ENCODE assay signal across 8 mouse cellular contexts in genomic region chr17:27856798-27857648, GRCm38 (mm10). TPM values are rescaled to one million over a fixed set of nuclear protein-coding genes. Genes with fewer than 3 reads are reported as not detected.
DNase-seq lines count a peak whose midpoint lies in the region; ATAC-seq and TF ChIP-seq lines count a peak whose summit lies in the region.

No protein-coding gene starts in this region.

- no peaks in the 10 kb centered on the region for H3K27me3 ChIP-seq in C2C12 (ENCODE audit: control insufficient read depth, insufficient read depth, insufficient read length)
- no peaks in the 10 kb centered on the region for H3K27me3 ChIP-seq in embryonic facial prominence, embryonic 15.5 days
- H3K27me3 ChIP-seq in heart, embryonic 11.5 days (ENCODE audit: control insufficient read depth, insufficient read depth, low read length): no peaks in the 10 kb centered on the region
- H3K27me3 ChIP-seq in kidney, embryonic 14.5 days (ENCODE audit: control insufficient read depth, insufficient read depth, low read length): no peaks in the 10 kb centered on the region
- no peaks in the 10 kb centered on the region for H3K27me3 ChIP-seq in liver, embryonic 15.5 days
- no peaks in the 10 kb centered on the region for H3K27me3 ChIP-seq in stomach, postnatal 0 days (ENCODE audit: control insufficient read depth, insufficient read depth, low read length)

- peak overlapping the region; percentile 86 for H3K27ac ChIP-seq in embryonic facial prominence, embryonic 15.5 days (replicated peaks)
- H3K27ac ChIP-seq in heart, embryonic 11.5 days (ENCODE audit: low read depth, low read length): peak overlapping the region; percentile 85
- peak overlapping the region; percentile 81 for H3K27ac ChIP-seq in kidney, embryonic 14.5 days (ENCODE audit: low read depth, low read length)
- H3K27ac ChIP-seq in liver, embryonic 15.5 days (replicated peaks): peak overlapping the region; percentile 88
- peak overlapping the region; percentile 88 for H3K27ac ChIP-seq in stomach, postnatal 0 days (replicated peaks)

- peak overlapping the region; percentile 78 for H3K4me2 ChIP-seq in embryonic facial prominence, embryonic 15.5 days (replicated peaks)
- peak overlapping the region; percentile 79 for H3K4me2 ChIP-seq in heart, embryonic 11.5 days
- peak overlapping the region; percentile 69 for H3K4me2 ChIP-seq in kidney, embryonic 14.5 days (replicated peaks; ENCODE audit: low read depth, low read length)
- H3K4me2 ChIP-seq in liver, embryonic 15.5 days: peak overlapping the region; percentile 99
- peak overlapping the region; percentile 88 for H3K4me2 ChIP-seq in stomach, postnatal 0 days (replicated peaks; ENCODE audit: low read depth)

- H3K4me3 ChIP-seq in C2C12 (ENCODE audit: insufficient read depth, poor library complexity, severe bottlenecking): peak overlapping the region; percentile 65
- H3K4me3 ChIP-seq in embryonic facial prominence, embryonic 15.5 days (replicated peaks): peak overlapping the region; percentile 95
- peak overlapping the region; percentile 93 for H3K4me3 ChIP-seq in heart, embryonic 11.5 days (ENCODE audit: low read depth, low read length)
- H3K4me3 ChIP-seq in kidney, embryonic 14.5 days (ENCODE audit: low read length): peak overlapping the region; percentile 93
- H3K4me3 ChIP-seq in liver, embryonic 15.5 days (replicated peaks): peak overlapping the region; percentile 90
- peak overlapping the region; percentile 92 for H3K4me3 ChIP-seq in stomach, postnatal 0 days (ENCODE audit: low read depth, low read length)

- peaks cover 12% of the 10 kb centered on the region for H3K79me3 ChIP-seq in C2C12 (ENCODE audit: low read depth)

- DNase-seq in adrenal gland, adult 8-10 months: peak; percentile 54
- DNase-seq in neural tube, embryonic 10.5 days (ENCODE audit: extremely low spot score, low spot score): peak; percentile 77
- peak; percentile 68 for DNase-seq in stomach, postnatal 0 days (ENCODE audit: low spot score)

- 1% methylated on average over 52 of the region's 52 CpGs for WGBS in embryonic facial prominence, embryonic 15.5 days
- WGBS in heart, embryonic 11.5 days (ENCODE audit: insufficient replicate concordance): 1% methylated on average over 52 of the region's 52 CpGs
- 1% methylated on average over 45 of the region's 52 CpGs for WGBS in kidney, embryonic 14.5 days
- 2% methylated on average over 52 of the region's 52 CpGs for WGBS in liver, embryonic 15.5 days (ENCODE audit: insufficient replicate concordance)
- WGBS in stomach, postnatal 0 days: 1% methylated on average over 52 of the region's 52 CpGs

- H3K9me3 ChIP-seq in embryonic facial prominence, embryonic 15.5 days (replicated peaks): no peaks in the 10 kb centered on the region
- no peaks in the 10 kb centered on the region for H3K9me3 ChIP-seq in heart, embryonic 11.5 days (replicated peaks; ENCODE audit: control insufficient read depth, low read length)
- no peaks in the 10 kb centered on the region for H3K9me3 ChIP-seq in kidney, embryonic 14.5 days (ENCODE audit: control insufficient read depth, low read length)
- H3K9me3 ChIP-seq in liver, embryonic 15.5 days (replicated peaks): no peaks in the 10 kb centered on the region
- no peaks in the 10 kb centered on the region for H3K9me3 ChIP-seq in stomach, postnatal 0 days (ENCODE audit: control insufficient read depth, low read length)

- peaks cover 22% of the 10 kb centered on the region for H3K4me1 ChIP-seq in embryonic facial prominence, embryonic 15.5 days
- H3K4me1 ChIP-seq in heart, embryonic 11.5 days (ENCODE audit: control insufficient read depth, insufficient read depth, low read length): peaks cover 24% of the 10 kb centered on the region
- H3K4me1 ChIP-seq in kidney, embryonic 14.5 days (ENCODE audit: control insufficient read depth, insufficient read depth, low read length): peaks cover 23% of the 10 kb centered on the region
- H3K4me1 ChIP-seq in liver, embryonic 15.5 days (replicated peaks): peaks cover 51% of the 10 kb centered on the region
- H3K4me1 ChIP-seq in stomach, postnatal 0 days (replicated peaks; ENCODE audit: control insufficient read depth, insufficient read depth): peaks cover 11% of the 10 kb centered on the region

- H3ac ChIP-seq in C2C12 (ENCODE audit: control insufficient read depth, insufficient read length, low read depth): peak overlapping the region; percentile 94

- TF ChIP-seq CTCF in C2C12 (IDR thresholded peaks at IDR 0.05; ENCODE audit: control insufficient read depth, insufficient read depth, insufficient read length): no peak
- TF ChIP-seq CTCF in stomach, postnatal 0 days (IDR thresholded peaks at IDR 0.05; ENCODE audit: low read depth): no peak

- peaks cover 54% of the 10 kb centered on the region for H3K79me2 ChIP-seq in C2C12 (ENCODE audit: control insufficient read depth, insufficient read depth)

- H3K36me3 ChIP-seq in C2C12 (ENCODE audit: control insufficient read depth, insufficient read depth): peaks cover 13% of the 10 kb centered on the region
- peaks cover 18% of the 10 kb centered on the region for H3K36me3 ChIP-seq in embryonic facial prominence, embryonic 15.5 days
- H3K36me3 ChIP-seq in heart, embryonic 11.5 days (ENCODE audit: control insufficient read depth, insufficient read depth, low read length): no peaks in the 10 kb centered on the region
- H3K36me3 ChIP-seq in kidney, embryonic 14.5 days (ENCODE audit: control insufficient read depth, insufficient read depth, low read length): peaks cover 19% of the 10 kb centered on the region
- peaks cover 23% of the 10 kb centered on the region for H3K36me3 ChIP-seq in liver, embryonic 15.5 days (replicated peaks)
- no peaks in the 10 kb centered on the region for H3K36me3 ChIP-seq in stomach, postnatal 0 days (ENCODE audit: control insufficient read depth, insufficient read depth, low read length)

- ATAC-seq in embryonic facial prominence, embryonic 15.5 days (ENCODE audit: insufficient number of reproducible peaks, low FRiP score, low TSS enrichment, low read depth): peak; percentile 24
- ATAC-seq in heart, embryonic 11.5 days (replicated peaks; ENCODE audit: insufficient number of reproducible peaks, low FRiP score, low TSS enrichment): peak; percentile 59
- ATAC-seq in kidney, embryonic 14.5 days (ENCODE audit: low FRiP score, low TSS enrichment): peak; percentile 74
- ATAC-seq in liver, embryonic 15.5 days (ENCODE audit: insufficient read depth): peak; percentile 67
- peak; percentile 71 for ATAC-seq in stomach, postnatal 0 days (ENCODE audit: low FRiP score, low TSS enrichment)

- H3K9ac ChIP-seq in embryonic facial prominence, embryonic 15.5 days: peak overlapping the region; percentile 78
- peak overlapping the region; percentile 95 for H3K9ac ChIP-seq in heart, embryonic 11.5 days (ENCODE audit: low read depth, low read length)
- peak overlapping the region; percentile 90 for H3K9ac ChIP-seq in kidney, embryonic 14.5 days (ENCODE audit: low read depth, low read length)
- peak overlapping the region; percentile 86 for H3K9ac ChIP-seq in liver, embryonic 15.5 days
- peak overlapping the region; percentile 86 for H3K9ac ChIP-seq in stomach, postnatal 0 days (ENCODE audit: low read length)

- no peak for TF ChIP-seq EP300 in stomach, postnatal 0 days (optimal IDR thresholded peaks at IDR 0.05)

RNA-seq across cellular contexts. Expression of gene Uhrf1bp1, which starts 0.8 kb away (rescaled TPM):
- 6.6 TPM for polyA plus RNA-seq in C2C12 (2012; fragmentation: generic; extraction: Trizol)
- total RNA-seq in adrenal gland, adult 8-10 months (2022): 10 to 100 TPM; 35.3 to 36.2 (median 35.8) TPM
- polyA plus RNA-seq in embryonic facial prominence, embryonic 15.5 days (2015; fragmentation: Nextera tagmentation; extraction: Ambion mirVana): 5.1 and 6.2 TPM in 2 replicates
- polyA plus RNA-seq in heart, embryonic 11.5 days (2014; fragmentation: Nextera tagmentation; extraction: Ambion mirVana): 3.8 and 4.1 TPM in 2 replicates
- 6.2 and 7.4 TPM in 2 replicates for polyA plus RNA-seq in kidney, embryonic 14.5 days (2014; fragmentation: Nextera tagmentation; extraction: Ambion mirVana)
- 2.2 and 2.5 TPM in 2 replicates for polyA plus RNA-seq in liver, embryonic 15.5 days (2015; fragmentation: Nextera tagmentation; extraction: Ambion mirVana)
- polyA plus RNA-seq in stomach, postnatal 0 days (2015; fragmentation: Nextera tagmentation; extraction: Ambion mirVana): 1.3 and 1.4 TPM in 2 replicates

RNA-seq across cellular contexts. Expression of gene Snrpc, which starts 19.1 kb away (rescaled TPM):
- 318 TPM for polyA plus RNA-seq in C2C12 (2012; fragmentation: generic; extraction: Trizol)
- 10 to 100 TPM; 58.4 to 66.3 (median 59.3) TPM for total RNA-seq in adrenal gland, adult 8-10 months (2022)
- polyA plus RNA-seq in embryonic facial prominence, embryonic 15.5 days (2015; fragmentation: Nextera tagmentation; extraction: Ambion mirVana): 271 and 285 TPM in 2 replicates
- 226 and 242 TPM in 2 replicates for polyA plus RNA-seq in heart, embryonic 11.5 days (2014; fragmentation: Nextera tagmentation; extraction: Ambion mirVana)
- polyA plus RNA-seq in kidney, embryonic 14.5 days (2014; fragmentation: Nextera tagmentation; extraction: Ambion mirVana): 349 and 425 TPM in 2 replicates
- polyA plus RNA-seq in liver, embryonic 15.5 days (2015; fragmentation: Nextera tagmentation; extraction: Ambion mirVana): 115 and 125 TPM in 2 replicates
- 163 and 179 TPM in 2 replicates for polyA plus RNA-seq in stomach, postnatal 0 days (2015; fragmentation: Nextera tagmentation; extraction: Ambion mirVana)

RNA-seq across cellular contexts. Expression of gene D17Wsu92e, which starts 36.6 kb away (rescaled TPM):
- polyA plus RNA-seq in C2C12 (2012; fragmentation: generic; extraction: Trizol): 65.1 TPM
- total RNA-seq in adrenal gland, adult 8-10 months (2022): 100 to 1,000 TPM; 149 to 177 (median 165) TPM
- 18.2 and 20.6 TPM in 2 replicates for polyA plus RNA-seq in embryonic facial prominence, embryonic 15.5 days (2015; fragmentation: Nextera tagmentation; extraction: Ambion mirVana)
- polyA plus RNA-seq in heart, embryonic 11.5 days (2014; fragmentation: Nextera tagmentation; extraction: Ambion mirVana): 11.8 and 12.5 TPM in 2 replicates
- polyA plus RNA-seq in kidney, embryonic 14.5 days (2014; fragmentation: Nextera tagmentation; extraction: Ambion mirVana): 15.3 and 21.6 TPM in 2 replicates
- 13.3 and 18.2 TPM in 2 replicates for polyA plus RNA-seq in liver, embryonic 15.5 days (2015; fragmentation: Nextera tagmentation; extraction: Ambion mirVana)
- polyA plus RNA-seq in stomach, postnatal 0 days (2015; fragmentation: Nextera tagmentation; extraction: Ambion mirVana): 23.3 and 25.4 TPM in 2 replicates

RNA-seq across cellular contexts. Expression of gene Anks1, which starts 52.1 kb away (rescaled TPM):
- polyA plus RNA-seq in C2C12 (2012; fragmentation: generic; extraction: Trizol): 8.5 TPM
- total RNA-seq in adrenal gland, adult 8-10 months (2022): 10 to 100 TPM; 25.5 to 40.1 (median 32.6) TPM
- 15.3 and 16.6 TPM in 2 replicates for polyA plus RNA-seq in embryonic facial prominence, embryonic 15.5 days (2015; fragmentation: Nextera tagmentation; extraction: Ambion mirVana)
- 5.5 and 6.9 TPM in 2 replicates for polyA plus RNA-seq in heart, embryonic 11.5 days (2014; fragmentation: Nextera tagmentation; extraction: Ambion mirVana)
- polyA plus RNA-seq in kidney, embryonic 14.5 days (2014; fragmentation: Nextera tagmentation; extraction: Ambion mirVana): 8.0 and 14.2 TPM in 2 replicates
- 3.4 and 4.3 TPM in 2 replicates for polyA plus RNA-seq in liver, embryonic 15.5 days (2015; fragmentation: Nextera tagmentation; extraction: Ambion mirVana)
- polyA plus RNA-seq in stomach, postnatal 0 days (2015; fragmentation: Nextera tagmentation; extraction: Ambion mirVana): 7.8 and 8.3 TPM in 2 replicates

RNA-seq across cellular contexts. Expression of gene Taf11, which starts 52.6 kb away (rescaled TPM):
- 38.4 TPM for polyA plus RNA-seq in C2C12 (2012; fragmentation: generic; extraction: Trizol)
- total RNA-seq in adrenal gland, adult 8-10 months (2022): 10 to 100 TPM; 34.3 to 42.2 (median 35.7) TPM
- polyA plus RNA-seq in embryonic facial prominence, embryonic 15.5 days (2015; fragmentation: Nextera tagmentation; extraction: Ambion mirVana): 65.5 and 65.9 TPM in 2 replicates
- polyA plus RNA-seq in heart, embryonic 11.5 days (2014; fragmentation: Nextera tagmentation; extraction: Ambion mirVana): 50.4 and 53.0 TPM in 2 replicates
- polyA plus RNA-seq in kidney, embryonic 14.5 days (2014; fragmentation: Nextera tagmentation; extraction: Ambion mirVana): 76.6 and 77.5 TPM in 2 replicates
- 21.6 and 22.2 TPM in 2 replicates for polyA plus RNA-seq in liver, embryonic 15.5 days (2015; fragmentation: Nextera tagmentation; extraction: Ambion mirVana)
- polyA plus RNA-seq in stomach, postnatal 0 days (2015; fragmentation: Nextera tagmentation; extraction: Ambion mirVana): 33.4 and 34.0 TPM in 2 replicates

Comparison
In these comparisons a context has a peak if more than half of its experiments do, and no peak if none do; other contexts are left out.
1. Peak in every context shown above with its lines: DNase-seq, ATAC-seq, H3K4me3 ChIP-seq and H3K27ac ChIP-seq.
2. ATAC-seq: peak in every context shown above with its lines; median percentile 74 in kidney, embryonic 14.5 days; 71 in stomach, postnatal 0 days; 67 in liver, embryonic 15.5 days; 59 in heart, embryonic 11.5 days; 24 in embryonic facial prominence, embryonic 15.5 days.